Mouse (Mus musculus) stomach, postnatal 0 days (tissue): ENCODE data around the gene Hspa5. TPM values are rescaled to one million over a fixed set of nuclear protein-coding genes. Genes with fewer than 3 reads are reported as not detected.

Source experiments
- ATAC-seq: fragments of 200-750 bp; cut with Nextera tagmentation; 2 replicates; pipeline ENCODE4 v1.8.0; 2017; ENCODE audit not compliant: low FRiP score, low TSS enrichment
- DNase-seq: peaks from one replicate; pipeline ENCODE4 v3.0.0-alpha.2; 2016; ENCODE audit warnings: low spot score
- H3K27ac ChIP-seq: fragments of 300-500 bp; sonication (generic); replicated peaks from 2 replicates; pipeline ENCODE4 v1.5.1; 2014; ENCODE audit warnings: mild to moderate bottlenecking, control low read depth
- H3K27me3 ChIP-seq: fragments of 300-500 bp; sonication (generic); 2 replicates; pipeline ENCODE4 v1.6.1; 2014; ENCODE audit warnings: low read length; ENCODE audit not compliant: control insufficient read depth, insufficient read depth
- H3K36me3 ChIP-seq: fragments of 300-500 bp; sonication (generic); 2 replicates; pipeline ENCODE4 v1.6.1; 2014; ENCODE audit warnings: low read length, mixed read lengths; ENCODE audit not compliant: control insufficient read depth, insufficient read depth
- H3K4me1 ChIP-seq: fragments of 300-500 bp; sonication (generic); replicated peaks from 2 replicates; pipeline ENCODE4 v1.6.1; 2014; ENCODE audit warnings: antibody characterized with exemption; ENCODE audit not compliant: control insufficient read depth, insufficient read depth
- H3K4me2 ChIP-seq: fragments of 300-500 bp; sonication (generic); replicated peaks from 2 replicates; pipeline ENCODE4 v1.6.1; 2014; ENCODE audit warnings: low read depth, mild to moderate bottlenecking, control low read depth, moderate library complexity
- H3K4me3 ChIP-seq: fragments of 300-500 bp; sonication (generic); 2 replicates; pipeline ENCODE4 v1.5.1; 2014; ENCODE audit warnings: low read depth, low read length, control low read depth
- H3K9ac ChIP-seq: fragments of 300-500 bp; sonication (generic); 2 replicates; pipeline ENCODE4 v1.6.1; 2014; ENCODE audit warnings: mild to moderate bottlenecking, low read length, control low read depth, mixed read lengths
- H3K9me3 ChIP-seq: fragments of 300-500 bp; sonication (generic); 2 replicates; pipeline ENCODE4 v1.6.1; 2016; ENCODE audit warnings: low read length; ENCODE audit not compliant: control insufficient read depth
- CTCF ChIP-seq: IDR thresholded peaks from 2 replicates; pipeline ENCODE4 v1.5.1; 2016; ENCODE audit warnings: antibody characterized with exemption, low read depth, mild to moderate bottlenecking, moderate library complexity
- EP300 ChIP-seq: optimal IDR thresholded peaks from 2 replicates; pipeline ENCODE3; 2016; ENCODE audit warnings: antibody characterized with exemption
- WGBS: fragments of 180-500 bp; shearing (Covaris S2); extraction: QIAGEN DNeasy Blood & Tissue Kit; methylation state at CpG from one replicate; pipeline ENCODE4 v1.1.7; 2014; 5-methylcytosine and 5-hydroxymethylcytosine counted together
- polyA plus RNA-seq: library from polyadenylated mRNA; unstranded; fragments of >200 nt; fragmentation: Nextera tagmentation; extraction: Ambion mirVana; gene quantifications from 2 replicates; pipeline ENCODE4 v1.2.1, GENCODE M21; 2015

Gene Hspa5
- polyA plus RNA-seq, 1 experiment from 2014 or later = 830 TPM

GRCm38 (mm10) chr2:34762872-34763271 is 8.9 kb upstream of the Hspa5 start:
- Histone ChIP-seq H3K4me1 (no peaks in the 10 kb centered on the region), H3K9ac (no peak overlapping the region), H3K27me3 (no peaks in the 10 kb centered on the region), H3K4me2 (no peak overlapping the region), H3K36me3 (no peaks in the 10 kb centered on the region), H3K4me3 (no peak overlapping the region), H3K9me3 (no peaks in the 10 kb centered on the region), H3K27ac (no peak overlapping the region)
- TF ChIP-seq CTCF = no peak
- TF ChIP-seq EP300 = no peak
- 51% methylated on average over 2 of the region's 2 CpGs for WGBS
- no peak for DNase-seq
- ATAC-seq = no peak

- Histone ChIP-seq H3K27ac (no peak overlapping the region), H3K27me3 (no peaks in the 10 kb centered on the region), H3K4me3 (no peak overlapping the region), H3K36me3 (no peaks in the 10 kb centered on the region), H3K4me1 (no peaks in the 10 kb centered on the region), H3K9me3 (no peaks in the 10 kb centered on the region), H3K4me2 (no peak overlapping the region), H3K9ac (no peak overlapping the region)
- ATAC-seq (no peak), DNase-seq (no peak)
- WGBS = 76% methylated on average over 11 of the region's 12 CpGs
- TF ChIP-seq CTCF (peak; percentile 23; the same call in 1 of the 2 replicates), EP300 (no peak)
These were observed 7.0 kb upstream of the Hspa5 start for GRCm38 (mm10) chr2:34764801-34765200.

DNA sequence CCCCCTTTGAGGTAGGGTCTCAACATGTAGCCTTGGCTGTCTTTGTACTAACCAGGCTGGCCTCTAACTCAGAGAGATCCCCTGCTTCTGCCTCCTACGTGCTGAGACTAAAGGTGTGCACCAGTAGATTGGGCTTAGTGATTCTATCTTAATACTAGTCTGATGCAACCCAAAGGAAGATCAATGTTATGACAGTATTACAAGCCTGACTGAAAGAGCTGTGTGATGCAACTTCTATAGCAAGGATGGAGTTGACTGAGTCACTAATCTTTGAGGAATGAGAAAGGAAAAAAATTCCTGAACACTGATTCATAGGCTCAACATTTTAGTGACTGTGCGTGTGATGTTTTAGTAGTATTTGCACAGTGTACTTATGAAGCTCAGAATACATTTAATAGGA is 1.7 kb upstream of the Hspa5 start:
- H3K9ac ChIP-seq = no peak overlapping the region
- WGBS = 72% methylated on average over 2 of the region's 2 CpGs

DNA sequence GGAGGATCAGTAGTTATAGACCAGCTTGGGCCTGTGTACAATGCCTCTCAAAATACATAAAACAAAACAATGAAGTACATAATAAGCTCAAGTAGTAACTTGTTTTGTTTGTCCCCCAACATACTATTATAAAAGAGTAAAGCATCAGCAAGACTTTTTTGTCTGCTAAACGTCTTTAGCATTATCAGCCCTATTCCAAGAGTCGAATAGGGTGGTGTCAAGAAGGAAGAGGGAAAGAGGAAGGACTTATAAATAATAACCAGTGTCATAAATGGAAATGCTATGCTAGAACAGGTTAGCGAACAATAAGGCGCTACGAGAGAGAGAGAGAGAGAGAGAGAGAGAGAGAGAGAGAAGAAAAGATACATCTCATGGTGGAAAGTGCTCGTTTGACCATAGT is 819 bp upstream of the Hspa5 start:
- WGBS = 0% methylated on average over 6 of the region's 6 CpGs
- H3K9ac ChIP-seq = peak overlapping the region; percentile 86
- H3K4me2 ChIP-seq = peak overlapping the region; percentile 48
- H3K27ac ChIP-seq = peak overlapping the region; percentile 88
- no peaks in the 10 kb centered on the region for H3K27me3 ChIP-seq
- peak overlapping the region; percentile 85 for H3K4me3 ChIP-seq
- no peak for DNase-seq
- H3K4me1 ChIP-seq = peaks cover 5% of the 10 kb centered on the region
- peaks cover 7% of the 10 kb centered on the region for H3K36me3 ChIP-seq
- no peaks in the 10 kb centered on the region for H3K9me3 ChIP-seq
- no peak for ATAC-seq
- TF ChIP-seq EP300 (no peak), CTCF (no peak)

More for the DNA sequence above, 1.7 kb upstream of the Hspa5 start:
- Histone ChIP-seq H3K36me3 (peaks cover 5% of the 10 kb centered on the region; the same call in 1 of the 2 replicates), H3K9me3 (no peaks in the 10 kb centered on the region), H3K27me3 (no peaks in the 10 kb centered on the region), H3K27ac (0 out of 2 replicates have a peak overlapping the region, but pooled peaks have one; percentile 31), H3K4me2 (no peak overlapping the region), H3K4me3 (no peak overlapping the region), H3K4me1 (peaks cover 5% of the 10 kb centered on the region)
- ATAC-seq = no peak
- TF ChIP-seq EP300 = no peak
- no peak for TF ChIP-seq CTCF
- DNase-seq = no peak

DNA sequence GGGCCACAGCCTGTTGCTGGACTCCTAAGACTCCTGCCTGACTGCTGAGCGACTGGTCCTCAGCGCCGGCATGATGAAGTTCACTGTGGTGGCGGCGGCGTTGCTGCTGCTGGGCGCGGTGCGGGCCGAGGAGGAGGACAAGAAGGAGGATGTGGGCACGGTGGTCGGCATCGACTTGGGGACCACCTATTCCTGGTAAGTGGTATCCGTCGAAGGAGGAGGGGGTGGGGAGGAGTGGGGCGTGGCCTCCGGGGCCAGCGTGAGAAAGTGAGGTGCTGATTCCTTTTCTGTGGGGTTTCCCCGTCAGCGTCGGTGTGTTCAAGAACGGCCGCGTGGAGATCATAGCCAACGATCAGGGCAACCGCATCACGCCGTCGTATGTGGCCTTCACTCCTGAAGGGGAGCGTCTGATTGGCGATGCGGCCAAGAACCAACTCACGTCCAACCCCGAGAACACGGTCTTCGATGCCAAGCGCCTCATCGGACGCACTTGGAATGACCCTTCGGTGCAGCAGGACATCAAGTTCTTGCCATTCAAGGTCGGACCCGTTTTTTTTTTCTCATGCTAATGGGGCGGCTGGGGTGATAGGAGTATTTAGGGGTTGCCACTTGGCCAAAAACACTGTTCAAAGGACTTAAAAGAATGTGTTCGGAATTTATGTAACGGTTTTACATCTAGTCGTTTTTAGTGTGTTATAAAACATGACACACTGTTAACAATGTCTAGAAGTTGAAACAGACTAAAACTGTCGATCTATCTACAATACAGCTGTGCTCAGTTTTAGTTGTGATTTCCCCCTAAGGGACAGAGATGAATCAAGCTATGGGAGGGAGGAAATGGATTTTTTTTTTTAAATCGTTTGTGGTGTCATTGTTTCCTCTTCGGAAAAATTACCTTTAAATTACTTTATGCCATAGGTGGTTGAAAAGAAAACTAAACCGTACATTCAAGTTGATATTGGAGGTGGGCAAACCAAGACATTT is 774 bp downstream of the Hspa5 start:
- peak overlapping the region; percentile 37 for H3K4me2 ChIP-seq
- H3K9ac ChIP-seq = peak overlapping the region; percentile 93
- DNase-seq (no peak), ATAC-seq (no peak)
- H3K4me1 ChIP-seq = peaks cover 5% of the 10 kb centered on the region
- WGBS = 2% methylated on average over 50 of the region's 50 CpGs
- H3K36me3 ChIP-seq = peaks cover 14% of the 10 kb centered on the region
- no peak for TF ChIP-seq CTCF
- no peak for TF ChIP-seq EP300
- H3K27ac ChIP-seq = peak overlapping the region; percentile 92
- H3K4me3 ChIP-seq = peak overlapping the region; percentile 85
- H3K9me3 ChIP-seq = no peaks in the 10 kb centered on the region
- no peaks in the 10 kb centered on the region for H3K27me3 ChIP-seq

- ATAC-seq (no peak), DNase-seq (no peak)
- Histone ChIP-seq H3K9ac (no peak overlapping the region), H3K27me3 (no peaks in the 10 kb centered on the region), H3K4me3 (peak overlapping the region; percentile 85), H3K4me1 (peaks cover 5% of the 10 kb centered on the region), H3K4me2 (peak overlapping the region; percentile 37), H3K9me3 (no peaks in the 10 kb centered on the region), H3K27ac (no peak overlapping the region), H3K36me3 (peaks cover 16% of the 10 kb centered on the region)
- WGBS = 77% methylated on average over 4 of the region's 4 CpGs
- no peak for TF ChIP-seq CTCF
- TF ChIP-seq EP300 = no peak
These were observed 1.9 kb downstream of the Hspa5 start for GRCm38 (mm10) chr2:34773673-34774072.
